Comparison of ENCODE assay signal across 8 mouse cellular contexts in the genomic region with DNA sequence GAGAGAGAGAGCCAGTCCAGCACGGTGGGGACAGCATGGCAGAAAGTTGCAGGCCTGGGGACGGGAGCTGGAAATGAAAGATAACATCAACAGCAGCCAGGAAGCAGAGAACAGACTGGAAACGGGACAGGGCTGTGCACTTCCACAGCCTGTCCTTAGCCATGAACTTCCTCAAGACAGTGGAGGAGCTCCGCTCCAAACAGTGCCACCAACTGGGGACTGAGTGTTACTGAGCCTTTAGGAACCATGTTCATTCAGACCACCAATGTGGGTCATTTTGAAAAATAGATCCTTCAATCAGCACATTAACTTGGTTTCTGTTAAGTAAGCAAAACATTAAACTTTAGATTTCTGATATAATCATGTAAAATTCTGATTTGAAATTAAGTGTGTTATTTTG. TPM values are rescaled to one million over a fixed set of nuclear protein-coding genes. Genes with fewer than 3 reads are reported as not detected.
DNase-seq lines count a peak whose midpoint lies in the region; ATAC-seq lines count a peak whose summit lies in the region.

No protein-coding gene starts in this region.

- peak; percentile 63 for ATAC-seq in megakaryocyte progenitor cell, adult 5-6 weeks (replicated peaks; ENCODE audit: poor library complexity)

- DNase-seq in cerebellum, postnatal 10 days, result peak; percentile 62 to 69
- DNase-seq in cerebellum, postnatal 36 days, result no peak
- DNase-seq in left cerebral cortex, postnatal 4 days, result peak; percentile 55
- DNase-seq in left cerebral cortex, postnatal 14 days (ENCODE audit: low spot score in 2 of 2), result no peak
- peak; percentile 42 for DNase-seq in adipocyte (ENCODE audit: low spot score)
- no peak for DNase-seq in left cerebral cortex, postnatal 25 days (ENCODE audit: low spot score in 2 of 2)
- no peak for DNase-seq in gastrocnemius, adult 8-10 months (ENCODE audit: low spot score in 2 of 2)

- intact Hi-C loops in left cerebral cortex, postnatal 4 days (cut with DNase I), result no loop called here
- intact Hi-C loops in left cerebral cortex, postnatal 14 days (cut with DNase I), result no loop called here
- intact Hi-C loops in left cerebral cortex, postnatal 25 days (cut with DNase I), result no loop called here

RNA-seq across cellular contexts. Expression of gene Map9, which starts 4.6 kb away (rescaled TPM):
- total RNA-seq in left cerebral cortex, postnatal 4 days (2021), result 100 to 1,000 TPM; 145 to 155 TPM
- total RNA-seq in left cerebral cortex, postnatal 14 days (2021), result 100 to 1,000 TPM; 119 to 138 TPM
- 0.59 and 0.69 TPM in 2 replicates for total RNA-seq in megakaryocyte progenitor cell, adult 5-6 weeks (2015)
- total RNA-seq in megakaryocyte progenitor cell, adult 5-6 weeks (2017), result 0.29 and 0.64 TPM in 2 replicates
- total RNA-seq in left cerebral cortex, postnatal 25 days (2021), result 10 to 100 TPM; 95.6 to 98.1 TPM
- total RNA-seq in gastrocnemius, adult 8-10 months (2022), result 1 to 10 TPM; 1.4 to 3.2 (median 1.7) TPM

Comparison
In these comparisons a context has a peak if more than half of its experiments do, and no peak if none do; other contexts are left out.
1. DNase-seq: peak in cerebellum, postnatal 10 days (2 of 2), left cerebral cortex, postnatal 4 days (single experiment) and adipocyte (single experiment); none in cerebellum, postnatal 36 days (0 of 2), left cerebral cortex, postnatal 14 days (0 of 2), left cerebral cortex, postnatal 25 days (0 of 2) and gastrocnemius, adult 8-10 months (0 of 2).
2. RNA of gene Map9, which starts 4.6 kb away (total RNA-seq): 145 to 155 TPM in left cerebral cortex, postnatal 4 days, 119 to 138 TPM in left cerebral cortex, postnatal 14 days and 95.6 to 98.1 TPM in left cerebral cortex, postnatal 25 days; 1.4 to 3.2 TPM in gastrocnemius, adult 8-10 months and 0.29 to 0.69 TPM in megakaryocyte progenitor cell, adult 5-6 weeks; every median in the first group is over 10 times any median in the second.